Mouse (Mus musculus) small intestine, adult 2 months (tissue): ENCODE data around the gene Camk2n2. TPM values are rescaled to one million over a fixed set of nuclear protein-coding genes. Genes with fewer than 3 reads are reported as not detected.

Experiments used
- H3K27ac ChIP-seq: fragments of 200-500 bp; 2 replicates; pipeline ENCODE4 v1.5.1; 2012; ENCODE audit warnings: low read depth, low read length, control low read depth, inconsistent platforms; ENCODE audit not compliant: insufficient read depth
- H3K27me3 ChIP-seq: fragments of 200-500 bp; 2 replicates; pipeline ENCODE4 v1.6.1; 2012; ENCODE audit warnings: mild to moderate bottlenecking, moderate library complexity, low read length, inconsistent platforms; ENCODE audit not compliant: control insufficient read depth, insufficient read depth
- H3K36me3 ChIP-seq: fragments of 200-500 bp; 2 replicates; pipeline ENCODE4 v1.6.1; 2012; ENCODE audit warnings: mild to moderate bottlenecking, low read length, control low read depth, inconsistent platforms; ENCODE audit not compliant: control insufficient read depth, insufficient read depth
- H3K4me1 ChIP-seq: fragments of 200-500 bp; 2 replicates; pipeline ENCODE4 v1.6.1; 2012; ENCODE audit warnings: low read length, inconsistent platforms, mixed read lengths; ENCODE audit not compliant: control insufficient read depth, insufficient read depth, insufficient read length
- H3K4me3 ChIP-seq: fragments of 200-500 bp; 2 replicates; pipeline ENCODE4 v1.5.1; 2012; ENCODE audit warnings: low read depth, mild to moderate bottlenecking, control low read depth, inconsistent platforms, low read length, moderate library complexity
- CTCF ChIP-seq: fragments of 200-500 bp; IDR thresholded peaks from 2 replicates; pipeline ENCODE4 v1.5.1; 2012; ENCODE audit warnings: low read depth, mild to moderate bottlenecking, control low read depth, inconsistent platforms, low read length, moderate library complexity, mixed read lengths; ENCODE audit not compliant: insufficient replicate concordance, insufficient read length; ENCODE audit errors: extremely low read depth
- POLR2A ChIP-seq: fragments of 200-500 bp; IDR thresholded peaks from 2 replicates; pipeline ENCODE4 v1.6.1; 2012; ENCODE audit warnings: low read depth, mild to moderate bottlenecking, control low read depth, inconsistent platforms, low read length, moderate library complexity
- WGBS: fragments of 180-500 bp; shearing (Covaris S2); methylation state at CpG from one replicate; pipeline ENCODE4 v1.1.7; 2018; 5-methylcytosine and 5-hydroxymethylcytosine counted together
- polyA plus RNA-seq: library from polyadenylated mRNA; depleted of rRNA; stranded (reverse); fragments of >200 nt; gene quantifications from 2 replicates; pipeline ENCODE4 v1.2.3, GENCODE M21; 2012

Camk2n2 gene
- polyA plus RNA-seq, 1 experiment: 6.7 TPM

DNA sequence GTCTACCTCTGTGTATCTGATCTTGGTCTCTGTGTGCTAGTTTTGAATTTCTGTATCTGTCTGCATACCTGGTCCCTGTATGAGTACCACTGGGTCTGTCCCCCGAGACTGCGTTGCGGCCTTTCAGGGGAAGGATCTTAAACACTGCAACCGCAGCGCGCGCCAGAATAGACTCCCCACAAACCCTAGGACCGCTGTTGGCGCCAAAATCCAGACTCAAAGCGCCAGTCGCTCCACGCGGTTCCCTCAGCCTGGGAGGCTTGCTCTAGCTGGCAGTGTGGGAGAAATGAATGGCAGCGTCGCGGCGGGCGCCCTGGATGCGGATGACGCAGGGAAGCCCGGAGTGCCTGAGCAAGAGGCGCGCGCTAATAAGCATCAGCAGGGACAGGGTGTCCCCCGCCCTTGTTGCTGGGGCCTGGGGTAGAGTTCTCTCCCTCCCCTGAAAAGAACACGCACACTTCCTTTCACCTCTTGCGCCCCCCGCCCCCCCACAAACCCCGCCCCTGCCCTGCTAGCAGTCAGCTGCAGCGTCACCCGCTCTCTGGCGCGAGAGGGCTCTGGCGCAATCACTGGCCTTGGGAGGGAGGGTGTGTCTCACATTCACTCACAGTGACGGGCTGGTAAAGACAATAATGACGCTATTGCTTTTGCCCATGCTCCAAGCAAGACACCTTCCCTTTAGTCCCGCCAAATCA is 1.1 kb upstream of the Camk2n2 start:
- under 1% methylated on average over 35 of the region's 37 CpGs for WGBS

DNA sequence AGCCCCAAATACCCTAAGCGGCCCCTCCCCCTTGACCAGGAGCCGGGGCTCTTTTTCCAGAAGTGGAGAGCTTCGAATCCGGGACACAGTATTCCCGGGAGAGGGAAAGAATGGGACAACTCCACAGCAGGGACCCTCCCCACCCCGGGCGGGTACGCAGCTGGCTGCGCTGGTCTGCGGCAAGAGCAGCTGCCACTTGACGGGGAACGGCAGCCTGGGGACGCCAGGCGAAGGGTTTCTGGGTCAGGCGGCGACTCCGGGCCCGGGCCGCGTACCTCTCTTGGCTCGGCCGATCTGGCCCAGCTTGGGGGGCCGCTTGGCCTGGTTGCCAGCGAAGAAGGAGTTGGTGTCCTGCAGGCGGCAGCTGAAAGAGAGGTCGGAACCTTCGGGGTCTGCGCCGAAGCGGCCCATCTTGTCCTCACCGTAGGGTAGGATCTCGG is 316 bp downstream of the Camk2n2 start:
- Histone ChIP-seq H3K27ac (no peak overlapping the region), H3K27me3 (peaks cover 16% of the 10 kb centered on the region), H3K36me3 (peaks cover 3% of the 10 kb centered on the region), H3K4me1 (peaks cover 24% of the 10 kb centered on the region), H3K4me3 (peak overlapping the region; percentile 95)
- under 1% methylated on average over 32 of the region's 32 CpGs for WGBS
- TF ChIP-seq POLR2A (no peak), CTCF (no peak)

More for the DNA sequence above, 1.1 kb upstream of the Camk2n2 start:
- peaks cover 18% of the 10 kb centered on the region for H3K27me3 ChIP-seq
- H3K4me3 ChIP-seq: peak overlapping the region; percentile 95
- no peak for TF ChIP-seq POLR2A
- TF ChIP-seq CTCF: no peak
- peaks cover 3% of the 10 kb centered on the region for H3K36me3 ChIP-seq
- H3K27ac ChIP-seq: no peak overlapping the region
- H3K4me1 ChIP-seq: peaks cover 24% of the 10 kb centered on the region

GRCm38 (mm10) chr16:20620399-20620735 is 720 bp downstream of the Camk2n2 start:
- Histone ChIP-seq H3K36me3 (peaks cover 3% of the 10 kb centered on the region), H3K27ac (no peak overlapping the region), H3K4me1 (peaks cover 24% of the 10 kb centered on the region), H3K27me3 (peaks cover 16% of the 10 kb centered on the region), H3K4me3 (peak overlapping the region; percentile 95)
- TF ChIP-seq POLR2A: no peak
- no peak for TF ChIP-seq CTCF
- WGBS: 1% methylated on average over 9 of the region's 9 CpGs

- Histone ChIP-seq H3K4me1 (peaks cover 24% of the 10 kb centered on the region), H3K4me3 (peak overlapping the region; percentile 95), H3K27ac (no peak overlapping the region), H3K36me3 (peaks cover 3% of the 10 kb centered on the region), H3K27me3 (peaks cover 16% of the 10 kb centered on the region)
- 5% methylated on average over 82 of the region's 83 CpGs for WGBS
- TF ChIP-seq CTCF: no peak
These were observed 1.3 kb downstream of the Camk2n2 start for GRCm38 (mm10) chr16:20619541-20620398.

DNA sequence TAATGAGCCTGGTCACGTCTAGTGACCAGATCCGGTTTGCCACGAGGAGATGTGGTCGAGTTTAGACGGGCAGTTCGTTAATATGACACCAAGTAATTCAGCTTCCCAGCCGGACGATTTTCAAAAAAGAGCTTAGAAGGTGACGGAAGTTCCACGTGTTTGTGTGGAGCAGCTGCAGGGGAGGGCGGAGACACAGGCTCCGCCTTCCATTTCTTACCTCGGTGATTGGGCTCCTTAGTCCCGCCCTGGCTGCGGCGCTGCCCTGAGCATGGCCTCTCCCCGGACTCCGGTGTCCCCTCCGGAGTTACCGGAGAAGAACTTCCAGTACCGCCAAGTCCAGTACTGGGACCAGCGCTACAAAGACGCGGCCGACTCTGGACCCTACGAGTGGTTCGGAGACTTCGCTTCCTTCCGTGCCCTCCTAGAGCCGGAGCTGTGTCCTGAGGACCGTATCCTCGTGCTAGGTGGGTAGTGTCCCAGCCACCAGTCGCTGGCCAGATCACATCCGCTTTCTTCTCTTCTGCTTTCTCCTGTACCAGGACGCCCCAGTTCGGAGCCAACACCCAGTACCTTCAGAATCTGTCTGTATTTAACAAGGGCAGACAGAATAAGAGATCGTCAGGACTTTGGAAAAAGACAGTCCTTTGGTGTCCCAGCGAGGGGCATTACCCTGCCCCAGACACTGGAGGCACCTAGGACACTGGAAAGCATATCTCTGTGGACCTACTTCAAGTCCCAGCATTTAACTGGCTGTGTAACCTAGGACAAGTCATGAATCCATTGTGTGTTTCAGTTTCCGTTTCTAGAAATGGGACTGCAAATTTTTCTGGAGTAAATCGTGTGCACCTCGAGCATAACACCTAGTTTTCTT is 9.5 kb downstream of the Camk2n2 start, which contains the start of the genes Eef1akmt4, Gm49333 and Alg3:
Gene Eef1akmt4 (plus strand): TSS at position 237 of the 871 bp plus-strand sequence.
Gene Gm49333 (plus strand): TSS at position 254 of the 871 bp plus-strand sequence.
Gene Alg3 (minus strand): TSS at position 379 of the 871 bp plus-strand sequence.
- Histone ChIP-seq H3K4me1 (peaks cover 2% of the 10 kb centered on the region; the same call in 1 of the 2 replicates), H3K36me3 (peaks cover under 1% of the 10 kb centered on the region), H3K27me3 (no peaks in the 10 kb centered on the region), H3K27ac (peak within 1 kb of the TSS; percentile 19; the same call in 1 of the 2 replicates), H3K4me3 (peak within 1 kb of the TSS; percentile 97)
- WGBS: 1% methylated on average over 41 of the region's 41 CpGs
- TF ChIP-seq POLR2A (peak; percentile 26; the same call in 1 of the 2 replicates), CTCF (no peak)

DNA sequence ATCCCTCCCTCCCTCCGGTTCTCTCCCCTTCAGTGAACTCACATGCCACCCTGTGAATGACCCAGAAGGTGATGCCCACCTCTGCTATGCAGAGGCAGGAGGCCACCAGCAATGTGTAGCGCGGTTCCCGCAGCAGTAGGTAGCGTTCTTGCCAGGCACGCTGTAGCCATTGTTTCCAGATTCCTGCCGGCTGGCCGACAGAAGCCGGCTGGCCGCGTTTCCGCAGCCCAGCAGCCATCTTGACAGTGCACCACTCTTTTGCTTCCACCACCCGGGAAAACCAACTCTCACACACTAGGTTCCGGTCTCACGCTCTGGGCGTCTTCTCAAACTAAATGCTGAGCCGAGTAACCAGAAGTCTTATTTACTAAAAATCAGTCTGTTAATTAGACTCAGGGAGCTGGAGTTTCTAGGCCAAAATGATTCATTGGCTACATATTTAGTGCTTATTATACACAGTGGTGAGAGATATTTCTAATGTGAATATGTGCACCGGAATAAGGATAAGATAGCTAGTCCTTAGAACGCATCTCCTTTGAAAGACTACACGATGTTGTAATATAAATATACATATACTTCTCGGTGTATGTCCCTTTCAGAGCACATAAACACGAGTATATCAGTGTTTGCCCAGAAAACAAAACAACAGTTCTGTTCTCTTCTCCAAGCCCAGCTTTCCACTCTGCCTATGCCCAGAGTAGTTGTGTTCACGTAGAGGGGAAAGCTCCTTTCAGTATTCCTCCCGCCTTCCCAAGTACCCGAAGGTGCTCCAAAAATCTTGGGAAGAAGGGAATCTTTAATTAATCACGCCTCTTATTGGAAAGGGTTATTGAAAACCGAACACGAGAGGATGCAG is 10.4 kb downstream of the Camk2n2 start:
- WGBS: under 1% methylated on average over 28 of the region's 28 CpGs
- Histone ChIP-seq H3K4me1 (peaks cover 2% of the 10 kb centered on the region; the same call in 1 of the 2 replicates), H3K27me3 (no peaks in the 10 kb centered on the region), H3K4me3 (peak overlapping the region; percentile 97), H3K36me3 (peaks cover 9% of the 10 kb centered on the region), H3K27ac (peak overlapping the region; percentile 19; the same call in 1 of the 2 replicates)
- TF ChIP-seq CTCF (no peak), POLR2A (peak; percentile 84; the same call in 1 of the 2 replicates)
